Mouse (Mus musculus): ENCODE data around the gene Msrb3. TPM values are rescaled to one million over a fixed set of nuclear protein-coding genes. Genes with fewer than 3 reads are reported as not detected.
"Not testable (repeated sequence)": the region's sequence is repeated elsewhere in the genome, so short reads cannot be mapped to it uniquely, and the experiment has no call there.

Gene Msrb3
- polyA plus RNA-seq, 1 experiment from 2014 or later, result 11.6 TPM

DNA sequence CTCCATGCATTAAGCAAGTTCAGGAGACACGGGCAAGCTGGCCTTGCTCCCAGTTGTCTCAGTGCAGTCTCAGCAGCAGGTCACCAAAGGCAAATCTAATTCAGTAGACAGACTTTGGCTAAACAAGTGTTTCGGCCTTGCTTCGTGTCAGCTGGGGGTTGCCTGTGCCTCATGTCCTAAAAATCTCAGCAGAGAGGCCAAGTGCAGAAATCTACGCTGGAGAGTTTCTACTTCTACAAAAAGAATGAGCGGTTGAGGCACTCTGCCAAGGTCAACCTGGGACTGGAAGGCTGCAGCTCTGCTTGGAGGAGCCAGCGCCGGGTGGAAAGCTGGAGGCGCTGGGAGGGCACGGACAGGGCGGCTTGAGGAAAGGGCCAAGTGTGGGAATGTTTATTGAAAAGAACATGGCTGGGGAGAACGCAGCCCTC lies 147.6 kb downstream of the Msrb3 start:
- no peak; the same call in 1 of the 2 replicates for ATAC-seq (ENCODE audit: low FRiP score, low TSS enrichment)
- no peak overlapping the region for H3K4me3 ChIP-seq (ENCODE audit: low read length)
- H3K27me3 ChIP-seq (ENCODE audit: insufficient read depth, low read length), result no peaks in the 10 kb centered on the region
- no peak overlapping the region for H3K4me2 ChIP-seq (replicated peaks; ENCODE audit: low read depth, low read length)
- peaks cover 6% of the 10 kb centered on the region; the same call in 1 of the 2 replicates for H3K4me1 ChIP-seq (ENCODE audit: insufficient read depth, low read length)
- H3K9me3 ChIP-seq (ENCODE audit: low read length), result peaks cover 2% of the 10 kb centered on the region; the same call in 1 of the 2 replicates
- H3K27ac ChIP-seq (ENCODE audit: low read length), result peak overlapping the region; percentile 43; the same call in 1 of the 2 replicates
- WGBS, result 61% methylated on average over 11 of the region's 11 CpGs
- H3K36me3 ChIP-seq (ENCODE audit: insufficient read depth, low read length), result no peaks in the 10 kb centered on the region
- H3K9ac ChIP-seq (replicated peaks; ENCODE audit: low read length), result no peak overlapping the region

DNA sequence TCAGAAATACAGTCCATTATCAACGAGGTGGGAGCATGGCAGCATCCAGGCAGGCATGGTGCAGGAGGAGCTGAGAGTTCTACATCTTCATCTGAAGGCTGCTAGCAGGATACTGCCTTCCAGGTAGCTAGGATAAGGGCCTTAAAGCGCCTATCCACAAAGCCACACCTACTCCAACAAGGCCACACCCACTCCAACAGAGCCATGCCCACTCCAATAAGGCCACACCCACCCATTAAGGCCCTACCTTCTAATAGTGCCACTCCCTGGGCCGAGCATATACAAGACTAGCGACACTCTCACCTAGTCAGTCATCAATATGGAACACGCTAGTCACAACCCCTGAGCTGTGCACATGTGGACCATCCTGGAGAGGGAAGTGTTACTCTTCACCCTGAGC lies 149.3 kb downstream of the Msrb3 start:
- 84% methylated on average over 5 of the region's 5 CpGs for WGBS
- not testable (repeated sequence) for H3K9ac ChIP-seq (replicated peaks; ENCODE audit: low read length); ATAC-seq (ENCODE audit: low FRiP score, low TSS enrichment); H3K9me3 ChIP-seq (ENCODE audit: low read length); H3K4me3 ChIP-seq (ENCODE audit: low read length); H3K27ac ChIP-seq (ENCODE audit: low read length); H3K27me3 ChIP-seq (ENCODE audit: insufficient read depth, low read length); H3K36me3 ChIP-seq (ENCODE audit: insufficient read depth, low read length); H3K4me2 ChIP-seq (replicated peaks; ENCODE audit: low read depth, low read length)
- peaks cover 22% of the 10 kb centered on the region for H3K4me1 ChIP-seq (ENCODE audit: insufficient read depth, low read length)

GRCm38 (mm10) chr10:120748156-120748555 lies 150.7 kb downstream of the Msrb3 start:
- Histone ChIP-seq H3K4me1 (ENCODE audit: insufficient read depth, low read length) (peaks cover 27% of the 10 kb centered on the region), H3K36me3 (ENCODE audit: insufficient read depth, low read length) (no peaks in the 10 kb centered on the region), H3K27me3 (ENCODE audit: insufficient read depth, low read length) (no peaks in the 10 kb centered on the region), H3K4me2 (replicated peaks; ENCODE audit: low read depth, low read length) (no peak overlapping the region), H3K4me3 (ENCODE audit: low read length) (no peak overlapping the region), H3K27ac (ENCODE audit: low read length) (no peak overlapping the region), H3K9ac (replicated peaks; ENCODE audit: low read length) (no peak overlapping the region), H3K9me3 (ENCODE audit: low read length) (no peaks in the 10 kb centered on the region)
- ATAC-seq (ENCODE audit: low FRiP score, low TSS enrichment), result no peak
- 83% methylated on average over 6 of the region's 6 CpGs for WGBS

- H3K4me3 ChIP-seq (ENCODE audit: low read length), result peak overlapping the region; percentile 41
- ATAC-seq (ENCODE audit: low FRiP score, low TSS enrichment), result peak; percentile 80
- H3K4me2 ChIP-seq (replicated peaks; ENCODE audit: low read depth, low read length), result peak overlapping the region; percentile 66
- H3K27me3 ChIP-seq (ENCODE audit: insufficient read depth, low read length), result no peaks in the 10 kb centered on the region
- H3K36me3 ChIP-seq (ENCODE audit: insufficient read depth, low read length), result no peaks in the 10 kb centered on the region
- H3K9ac ChIP-seq (replicated peaks; ENCODE audit: low read length), result peak overlapping the region; percentile 54
- H3K4me1 ChIP-seq (ENCODE audit: insufficient read depth, low read length), result peaks cover 26% of the 10 kb centered on the region
- peak overlapping the region; percentile 84 for H3K27ac ChIP-seq (ENCODE audit: low read length)
- H3K9me3 ChIP-seq (ENCODE audit: low read length), result no peaks in the 10 kb centered on the region
- WGBS, result 11% methylated on average over 18 of the region's 18 CpGs
Measured at GRCm38 (mm10) chr10:120745138-120745856, 153.6 kb downstream of the Msrb3 start.

- peak overlapping the region; percentile 84 for H3K27ac ChIP-seq (ENCODE audit: low read length)
- ATAC-seq (ENCODE audit: low FRiP score, low TSS enrichment), result peak; percentile 32; the same call in 1 of the 2 replicates
- 4% methylated on average over 13 of the region's 15 CpGs for WGBS
- H3K4me1 ChIP-seq (ENCODE audit: insufficient read depth, low read length), result peaks cover 26% of the 10 kb centered on the region
- no peaks in the 10 kb centered on the region for H3K27me3 ChIP-seq (ENCODE audit: insufficient read depth, low read length)
- no peaks in the 10 kb centered on the region for H3K9me3 ChIP-seq (ENCODE audit: low read length)
- H3K9ac ChIP-seq (replicated peaks; ENCODE audit: low read length), result peak overlapping the region; percentile 60
- H3K4me3 ChIP-seq (ENCODE audit: low read length), result peak overlapping the region; percentile 41
- peak overlapping the region; percentile 66 for H3K4me2 ChIP-seq (replicated peaks; ENCODE audit: low read depth, low read length)
- no peaks in the 10 kb centered on the region for H3K36me3 ChIP-seq (ENCODE audit: insufficient read depth, low read length)
Measured at GRCm38 (mm10) chr10:120744441-120745137, 154.3 kb downstream of the Msrb3 start.

DNA sequence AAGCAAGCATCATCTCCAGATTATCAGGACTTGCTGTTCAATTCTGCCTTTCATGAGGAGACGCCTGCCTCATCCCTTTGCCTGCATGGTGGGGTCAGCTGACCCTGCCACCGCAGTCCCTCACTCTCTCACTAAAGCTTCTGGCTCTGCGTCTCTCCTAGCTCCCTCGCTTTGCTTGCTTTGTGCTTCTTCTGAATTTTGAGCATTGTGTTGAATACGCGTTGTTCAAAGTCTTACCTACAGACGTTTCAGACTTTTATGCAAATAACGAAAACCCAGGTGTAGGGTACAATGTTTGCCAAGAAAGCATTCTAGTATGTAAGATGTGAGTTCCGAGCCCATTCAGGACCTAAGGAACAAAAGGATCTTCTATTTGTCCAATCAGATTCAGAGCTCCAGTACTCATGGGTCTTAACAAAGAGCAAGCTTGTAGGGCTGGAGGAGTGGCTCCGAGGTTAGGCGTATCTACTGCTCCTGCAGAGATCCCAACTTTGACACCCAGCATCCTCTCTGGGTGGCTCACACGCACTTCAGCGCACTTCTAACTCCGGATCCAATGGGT lies 162.3 kb downstream of the Msrb3 start:
- peaks cover 9% of the 10 kb centered on the region for H3K4me1 ChIP-seq (ENCODE audit: insufficient read depth, low read length)
- no peak overlapping the region for H3K4me3 ChIP-seq (ENCODE audit: low read length)
- no peaks in the 10 kb centered on the region for H3K36me3 ChIP-seq (ENCODE audit: insufficient read depth, low read length)
- H3K27me3 ChIP-seq (ENCODE audit: insufficient read depth, low read length), result peaks cover 8% of the 10 kb centered on the region; the same call in 1 of the 2 replicates
- H3K27ac ChIP-seq (ENCODE audit: low read length), result no peak overlapping the region
- H3K4me2 ChIP-seq (replicated peaks; ENCODE audit: low read depth, low read length), result no peak overlapping the region
- ATAC-seq (ENCODE audit: low FRiP score, low TSS enrichment), result peak; percentile 51
- 42% methylated on average over 14 of the region's 14 CpGs for WGBS
- H3K9ac ChIP-seq (replicated peaks; ENCODE audit: low read length), result no peak overlapping the region
- H3K9me3 ChIP-seq (ENCODE audit: low read length), result no peaks in the 10 kb centered on the region

- no peak for ATAC-seq (ENCODE audit: low FRiP score, low TSS enrichment)
- Histone ChIP-seq H3K27me3 (ENCODE audit: insufficient read depth, low read length) (peaks cover 8% of the 10 kb centered on the region; the same call in 1 of the 2 replicates), H3K27ac (ENCODE audit: low read length) (no peak overlapping the region), H3K4me3 (ENCODE audit: low read length) (peak overlapping the region; percentile 33), H3K9me3 (ENCODE audit: low read length) (no peaks in the 10 kb centered on the region), H3K36me3 (ENCODE audit: insufficient read depth, low read length) (no peaks in the 10 kb centered on the region), H3K4me1 (ENCODE audit: insufficient read depth, low read length) (peaks cover 9% of the 10 kb centered on the region), H3K4me2 (replicated peaks; ENCODE audit: low read depth, low read length) (peak overlapping the region; percentile 58), H3K9ac (replicated peaks; ENCODE audit: low read length) (0 out of 2 replicates have a peak overlapping the region, but pooled peaks have one; percentile 41)
- WGBS, result 15% methylated on average over 25 of the region's 25 CpGs
Measured at GRCm38 (mm10) chr10:120735722-120736507, 163.0 kb downstream of the Msrb3 start.

GRCm38 (mm10) chr10:120734364-120734763 lies 164.5 kb downstream of the Msrb3 start:
- peaks cover 9% of the 10 kb centered on the region for H3K4me1 ChIP-seq (ENCODE audit: insufficient read depth, low read length)
- no peak overlapping the region for H3K4me2 ChIP-seq (replicated peaks; ENCODE audit: low read depth, low read length)
- no peak overlapping the region for H3K9ac ChIP-seq (replicated peaks; ENCODE audit: low read length)
- WGBS, result 74% methylated on average over 2 of the region's 2 CpGs
- H3K36me3 ChIP-seq (ENCODE audit: insufficient read depth, low read length), result no peaks in the 10 kb centered on the region
- H3K4me3 ChIP-seq (ENCODE audit: low read length), result no peak overlapping the region
- H3K9me3 ChIP-seq (ENCODE audit: low read length), result no peaks in the 10 kb centered on the region
- H3K27me3 ChIP-seq (ENCODE audit: insufficient read depth, low read length), result peaks cover 8% of the 10 kb centered on the region; the same call in 1 of the 2 replicates
- ATAC-seq (ENCODE audit: low FRiP score, low TSS enrichment), result no peak
- no peak overlapping the region for H3K27ac ChIP-seq (ENCODE audit: low read length)

All from kidney, embryonic 16.5 days (tissue).